Mouse (Mus musculus) myocyte (in vitro differentiated cells): ENCODE data around the gene Sox1.

Experiments used
- CEBPB ChIP-seq: IDR thresholded peaks from 2 replicates; pipeline ENCODE4 v1.6.1; 2011; ENCODE audit warnings: mild to moderate bottlenecking, moderate library complexity; ENCODE audit not compliant: poor library complexity, insufficient read depth, severe bottlenecking
- MAX ChIP-seq: IDR thresholded peaks from one replicate; pipeline ENCODE4 v1.6.1; 2011; ENCODE audit warnings: low read depth, mild to moderate bottlenecking, control low read depth
- MYOD1 ChIP-seq, 3 experiments: IDR thresholded peaks; one replicate each; pipeline ENCODE4 v1.6.1; 2011; ENCODE audit warnings: control low read depth in 2 of 3, low read depth in 2 of 3, mild to moderate bottlenecking in 2 of 3, moderate library complexity in 1 of 3; ENCODE audit not compliant: insufficient read length in 2 of 3, control insufficient read depth in 1 of 3
- MYOG ChIP-seq, 3 experiments: IDR thresholded peaks; one replicate each; pipeline ENCODE4 v1.6.1; 2011; ENCODE audit warnings: control low read depth in 2 of 3, low read depth in 2 of 3, mild to moderate bottlenecking in 2 of 3; ENCODE audit not compliant: insufficient read length in 2 of 3, control insufficient read depth in 1 of 3, insufficient read depth in 1 of 3
- POLR2A ChIP-seq: IDR thresholded peaks from one replicate; pipeline ENCODE4 v1.6.1; 2011; ENCODE audit warnings: low read depth, mild to moderate bottlenecking, control low read depth, moderate library complexity; ENCODE audit not compliant: insufficient read length
- POLR2AphosphoS2 ChIP-seq: IDR thresholded peaks from one replicate; pipeline ENCODE4 v1.6.1; 2011; ENCODE audit warnings: low read depth, control low read depth; ENCODE audit not compliant: insufficient read length
- TCF12 ChIP-seq: IDR thresholded peaks from one replicate; pipeline ENCODE4 v1.6.1; 2011; ENCODE audit warnings: mild to moderate bottlenecking, control low read depth; ENCODE audit not compliant: poor library complexity, insufficient read depth, severe bottlenecking
- TCF3 ChIP-seq: IDR thresholded peaks from one replicate; pipeline ENCODE4 v1.6.1; 2011; ENCODE audit warnings: low read depth, control low read depth; ENCODE audit not compliant: insufficient read length
- USF1 ChIP-seq: IDR thresholded peaks from one replicate; pipeline ENCODE4 v1.6.1; 2011; ENCODE audit warnings: low read depth, mild to moderate bottlenecking, control low read depth, moderate library complexity

- TF ChIP-seq TCF12 = no peak
- no peak for TF ChIP-seq POLR2A
- TF ChIP-seq POLR2AphosphoS2 = no peak
- no peak for TF ChIP-seq MAX
- TF ChIP-seq USF1 = no peak
- TF ChIP-seq MYOG (IDR thresholded peaks at IDR 0.05; ENCODE audit: control insufficient read depth in 1 of 3, insufficient read depth in 1 of 3, insufficient read length in 2 of 3, low read depth in 2 of 3) = no peak
- no peak for TF ChIP-seq CEBPB
- TF ChIP-seq MYOD1 (IDR thresholded peaks at IDR 0.05; ENCODE audit: control insufficient read depth in 1 of 3, insufficient read length in 2 of 3, low read depth in 2 of 3) = no peak
- TF ChIP-seq TCF3 = no peak
These were observed 7.2 kb upstream of the Sox1 start for GRCm38 (mm10) chr8:12387901-12388300.
